Comparison of ENCODE assay signal across 2 mouse cellular contexts in the genomic region with DNA sequence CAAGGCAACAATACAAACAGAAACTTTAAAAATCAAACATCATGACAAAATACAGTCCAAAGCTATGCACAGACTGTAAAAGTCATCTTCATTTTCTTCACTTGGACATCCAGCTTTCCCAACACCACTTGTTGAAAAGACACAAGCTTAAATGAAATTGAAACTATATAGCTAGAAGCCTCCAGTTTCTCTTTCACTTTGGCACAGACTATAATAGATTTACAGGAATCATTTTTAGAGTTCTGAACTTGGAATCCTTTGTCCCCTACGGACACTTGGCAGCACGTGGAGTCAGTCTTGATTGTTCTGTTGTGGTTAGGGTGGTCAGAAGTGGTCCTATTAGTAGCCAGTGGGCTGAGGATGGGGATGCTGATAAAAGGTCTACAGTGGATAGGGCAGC.
TF ChIP-seq lines count a peak whose summit lies in the region.

No protein-coding gene starts in this region.

TF ChIP-seq in CH12.LX, 34 proteins besides CTCF, POLR2A, EP300 and RAD21:
- TF ChIP-seq MEF2A (IDR thresholded peaks at IDR 0.05; ENCODE audit: borderline replicate concordance, low read depth, low read length) (no peak), CHD2 (IDR thresholded peaks at IDR 0.05; ENCODE audit: low read length) (no peak), UBTF (IDR thresholded peaks at IDR 0.05; ENCODE audit: low read depth, low read length) (no peak), ZMIZ1 (IDR thresholded peaks at IDR 0.05; ENCODE audit: low read depth, low read length) (no peak), IRF4 (IDR thresholded peaks at IDR 0.05; ENCODE audit: low read depth, low read length) (peak; percentile 53), MXI1 (IDR thresholded peaks at IDR 0.05; ENCODE audit: low read depth, low read length) (no peak; the same call in 1 of the 2 replicates), TBP (conservative IDR thresholded peaks at IDR 0.05; ENCODE audit: low read depth, low read length) (no peak), SIN3A (IDR thresholded peaks at IDR 0.05; ENCODE audit: low read length) (no peak), USF1 (IDR thresholded peaks at IDR 0.05; ENCODE audit: low read depth, low read length) (no peak), JUND (conservative IDR thresholded peaks at IDR 0.05; ENCODE audit: low read depth, low read length) (no peak), SMC3 (IDR thresholded peaks at IDR 0.05; ENCODE audit: low read depth, low read length) (no peak), MAFK (IDR thresholded peaks at IDR 0.05; ENCODE audit: insufficient replicate concordance, low read length) (no peak), GABPA (IDR thresholded peaks at IDR 0.05; ENCODE audit: insufficient replicate concordance, low read depth, low read length) (no peak), TCF12 (IDR thresholded peaks at IDR 0.05; ENCODE audit: low read depth, low read length) (0 out of 2 replicates have a peak, but pooled peaks have one; percentile 20), MYC (IDR thresholded peaks at IDR 0.05; ENCODE audit: low read depth, low read length) (0 out of 2 replicates have a peak, but pooled peaks have one; percentile 39), PAX5 (IDR thresholded peaks at IDR 0.05; ENCODE audit: low read length) (no peak), MAX (IDR thresholded peaks at IDR 0.05; ENCODE audit: low read length) (no peak), RCOR1 (conservative IDR thresholded peaks at IDR 0.05; ENCODE audit: low read depth, low read length) (0 out of 2 replicates have a peak, but pooled peaks have one; percentile 34), NELFE (IDR thresholded peaks at IDR 0.05; ENCODE audit: low read depth, low read length) (no peak), ZC3H11A (IDR thresholded peaks at IDR 0.05; ENCODE audit: low read depth, low read length) (no peak), ETS1 (conservative IDR thresholded peaks at IDR 0.05; ENCODE audit: low read depth, low read length) (peak; percentile 60), ZKSCAN1 (IDR thresholded peaks at IDR 0.05; ENCODE audit: borderline replicate concordance, low read depth, low read length) (no peak), HCFC1 (IDR thresholded peaks at IDR 0.05; ENCODE audit: low read depth, low read length) (no peak)

TF ChIP-seq in myocyte, 11 proteins besides CTCF, POLR2A, EP300 and RAD21 (continued from another document):
- no peak for TF ChIP-seq POLR2AphosphoS2 (IDR thresholded peaks at IDR 0.05; ENCODE audit: insufficient read length, low read depth)
- no peak for TF ChIP-seq E2F4 (IDR thresholded peaks at IDR 0.05; ENCODE audit: insufficient read depth)
- no peak for TF ChIP-seq CEBPB (IDR thresholded peaks at IDR 0.05; ENCODE audit: insufficient read depth, poor library complexity, severe bottlenecking)
- no peak for TF ChIP-seq USF1 (IDR thresholded peaks at IDR 0.05; ENCODE audit: low read depth)
- no peak for TF ChIP-seq TCF12 (IDR thresholded peaks at IDR 0.05; ENCODE audit: insufficient read depth, poor library complexity, severe bottlenecking)
- TF ChIP-seq MYOD1 (IDR thresholded peaks at IDR 0.05; ENCODE audit: control insufficient read depth in 1 of 3, insufficient read length in 2 of 3, low read depth in 2 of 3): no peak
- no peak for TF ChIP-seq MAX (IDR thresholded peaks at IDR 0.05; ENCODE audit: low read depth)
- TF ChIP-seq TCF3 (IDR thresholded peaks at IDR 0.05; ENCODE audit: insufficient read length, low read depth): no peak
- TF ChIP-seq MYOG (IDR thresholded peaks at IDR 0.05; ENCODE audit: control insufficient read depth in 1 of 3, insufficient read depth in 1 of 3, insufficient read length in 2 of 3, low read depth in 2 of 3): no peak
- TF ChIP-seq REST (IDR thresholded peaks at IDR 0.05; ENCODE audit: insufficient read depth, insufficient read length): no peak
